Comparison of ENCODE assay signal across 7 mouse cellular contexts in the genomic region with DNA sequence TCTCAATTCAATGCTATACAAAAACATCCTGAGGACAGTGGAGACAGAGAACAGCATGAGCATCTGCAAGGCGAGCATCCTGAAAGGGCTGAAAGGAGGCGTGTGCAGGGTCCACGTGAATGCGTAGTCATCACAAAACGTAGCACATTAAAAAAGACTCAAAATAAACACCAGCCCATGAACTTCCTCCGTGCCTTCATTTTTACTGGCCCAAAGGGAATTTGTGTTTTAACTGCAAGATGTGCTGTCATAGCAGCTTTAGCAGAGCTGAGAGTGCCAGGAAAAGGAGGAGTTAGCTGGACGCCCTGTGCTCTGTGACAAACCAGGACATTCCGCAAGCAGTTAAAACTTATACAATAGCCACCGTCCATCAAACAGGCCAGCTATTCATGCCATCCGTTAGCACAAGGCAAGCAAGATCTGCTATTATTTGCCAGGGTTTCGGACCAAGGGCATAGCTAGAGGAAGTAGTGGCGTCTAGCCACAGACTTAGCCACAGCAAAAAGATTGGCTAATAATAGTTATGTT.
A peak's percentile ranks its signal among the peaks of the same experiment; 100 is the strongest.
DNase-seq lines count a peak whose midpoint lies in the region; ATAC-seq and TF ChIP-seq lines count a peak whose summit lies in the region.

No protein-coding gene starts in this region.

- DNase-seq in lung, embryonic 14.5 days: peak; percentile 48
- no peak for DNase-seq in lung, postnatal 25 days (ENCODE audit: low spot score)
- DNase-seq in ovary, postnatal 36 days (ENCODE audit: low spot score): no peak
- no peak for DNase-seq in adrenal gland, postnatal 36 days

- no peaks in the 10 kb centered on the region for H3K4me1 ChIP-seq in lung, embryonic 14.5 days (ENCODE audit: insufficient read depth)
- H3K4me1 ChIP-seq in forebrain, embryonic 13.5 days: peaks cover 20% of the 10 kb centered on the region
- H3K4me1 ChIP-seq in kidney, embryonic 15.5 days: 0 out of 2 replicates have a peak, but pooled peaks cover 6% of the 10 kb centered on the region
- peaks cover 16% of the 10 kb centered on the region for H3K4me1 ChIP-seq in midbrain, embryonic 15.5 days

- no peaks in the 10 kb centered on the region for H3K9me3 ChIP-seq in lung, embryonic 14.5 days (ENCODE audit: low read depth, low read length)
- no peaks in the 10 kb centered on the region for H3K9me3 ChIP-seq in forebrain, embryonic 13.5 days (replicated peaks)
- no peaks in the 10 kb centered on the region for H3K9me3 ChIP-seq in kidney, embryonic 15.5 days (replicated peaks)
- no peaks in the 10 kb centered on the region for H3K9me3 ChIP-seq in midbrain, embryonic 15.5 days

- no peak overlapping the region for H3K4me3 ChIP-seq in lung, embryonic 14.5 days (ENCODE audit: low read depth, low read length)
- peak overlapping the region; percentile 7; the same call in 1 of the 2 replicates for H3K4me3 ChIP-seq in forebrain, embryonic 13.5 days
- no peak overlapping the region for H3K4me3 ChIP-seq in kidney, embryonic 15.5 days (replicated peaks)
- no peak overlapping the region for H3K4me3 ChIP-seq in midbrain, embryonic 15.5 days

- 25% methylated on average over 12 of the region's 12 CpGs for WGBS in lung, embryonic 14.5 days
- 10% methylated on average over 12 of the region's 12 CpGs for WGBS in forebrain, embryonic 13.5 days
- 43% methylated on average over 12 of the region's 12 CpGs for WGBS in kidney, embryonic 15.5 days
- 11% methylated on average over 12 of the region's 12 CpGs for WGBS in midbrain, embryonic 15.5 days

- TF ChIP-seq CTCF in lung, embryonic 14.5 days (IDR thresholded peaks at IDR 0.05; ENCODE audit: low read depth): no peak

- peak overlapping the region; percentile 34; the same call in 1 of the 2 replicates for H3K4me2 ChIP-seq in lung, embryonic 14.5 days
- peak overlapping the region; percentile 50 for H3K4me2 ChIP-seq in forebrain, embryonic 13.5 days
- peak overlapping the region; percentile 28 for H3K4me2 ChIP-seq in kidney, embryonic 15.5 days
- peak overlapping the region; percentile 28 for H3K4me2 ChIP-seq in midbrain, embryonic 15.5 days

- ATAC-seq in lung, embryonic 14.5 days (ENCODE audit: insufficient read depth): peak; percentile 17; the same call in 1 of the 2 replicates
- peak; percentile 30; the same call in 1 of the 2 replicates for ATAC-seq in forebrain, embryonic 13.5 days
- ATAC-seq in kidney, embryonic 15.5 days (replicated peaks; ENCODE audit: low FRiP score): no peak
- no peak; the same call in 1 of the 2 replicates for ATAC-seq in midbrain, embryonic 15.5 days (replicated peaks)

- no peak overlapping the region for H3K27ac ChIP-seq in lung, embryonic 14.5 days (ENCODE audit: low read depth)
- H3K27ac ChIP-seq in forebrain, embryonic 13.5 days: no peak overlapping the region; the same call in 1 of the 2 replicates
- no peak overlapping the region for H3K27ac ChIP-seq in kidney, embryonic 15.5 days
- peak overlapping the region; percentile 22; the same call in 1 of the 2 replicates for H3K27ac ChIP-seq in midbrain, embryonic 15.5 days

- no peak overlapping the region for H3K9ac ChIP-seq in lung, embryonic 14.5 days
- peak overlapping the region; percentile 43; the same call in 1 of the 2 replicates for H3K9ac ChIP-seq in forebrain, embryonic 13.5 days
- no peak overlapping the region for H3K9ac ChIP-seq in kidney, embryonic 15.5 days
- H3K9ac ChIP-seq in midbrain, embryonic 15.5 days: no peak overlapping the region

- H3K36me3 ChIP-seq in lung, embryonic 14.5 days (ENCODE audit: insufficient read depth): no peaks in the 10 kb centered on the region
- no peaks in the 10 kb centered on the region for H3K36me3 ChIP-seq in forebrain, embryonic 13.5 days (ENCODE audit: poor library complexity, severe bottlenecking)
- H3K36me3 ChIP-seq in kidney, embryonic 15.5 days: no peaks in the 10 kb centered on the region
- no peaks in the 10 kb centered on the region for H3K36me3 ChIP-seq in midbrain, embryonic 15.5 days (replicated peaks)

- H3K27me3 ChIP-seq in lung, embryonic 14.5 days (ENCODE audit: insufficient read depth, low read length): no peaks in the 10 kb centered on the region
- H3K27me3 ChIP-seq in forebrain, embryonic 13.5 days: no peaks in the 10 kb centered on the region
- H3K27me3 ChIP-seq in kidney, embryonic 15.5 days: no peaks in the 10 kb centered on the region
- H3K27me3 ChIP-seq in midbrain, embryonic 15.5 days (replicated peaks): no peaks in the 10 kb centered on the region

Comparison
In these comparisons a context has a peak if more than half of its experiments do, and no peak if none do; other contexts are left out.
1. ATAC-seq: peak in lung, embryonic 14.5 days (single experiment) and forebrain, embryonic 13.5 days (single experiment); none in kidney, embryonic 15.5 days (single experiment) and midbrain, embryonic 15.5 days (single experiment).
2. Peak in every context shown above with its lines, with median percentiles within 50 percentile points of each other: H3K4me2 ChIP-seq.